Mouse (Mus musculus): ENCODE measurements at regions not wholly inside any gene's neighbourhood (a gene's known extent, or its start where the extent isn't known, plus 50 kb on each side); places are given as distances from the start of the nearest gene placed in this dataset.

DNA sequence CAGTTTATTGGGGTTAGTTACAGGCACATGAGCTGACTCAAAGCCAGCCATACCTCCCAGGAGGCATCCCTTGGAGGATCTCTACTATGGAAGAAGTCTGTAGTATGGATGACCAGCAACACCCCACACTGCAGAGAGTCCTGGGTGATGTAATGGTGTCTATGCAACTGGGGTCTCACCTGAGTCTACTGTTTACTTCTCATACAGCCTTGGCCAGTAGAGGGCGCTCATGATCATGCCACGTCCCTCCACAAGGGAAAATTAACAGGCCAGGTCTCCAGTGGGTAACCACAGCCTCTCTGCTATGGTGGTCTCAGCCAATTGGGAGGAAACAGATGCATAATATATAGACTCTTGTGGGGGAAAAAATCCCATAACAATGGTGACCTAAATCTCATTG is 111.7 kb downstream of the Cdh26 start:
- ATAC-seq = no peak

DNA sequence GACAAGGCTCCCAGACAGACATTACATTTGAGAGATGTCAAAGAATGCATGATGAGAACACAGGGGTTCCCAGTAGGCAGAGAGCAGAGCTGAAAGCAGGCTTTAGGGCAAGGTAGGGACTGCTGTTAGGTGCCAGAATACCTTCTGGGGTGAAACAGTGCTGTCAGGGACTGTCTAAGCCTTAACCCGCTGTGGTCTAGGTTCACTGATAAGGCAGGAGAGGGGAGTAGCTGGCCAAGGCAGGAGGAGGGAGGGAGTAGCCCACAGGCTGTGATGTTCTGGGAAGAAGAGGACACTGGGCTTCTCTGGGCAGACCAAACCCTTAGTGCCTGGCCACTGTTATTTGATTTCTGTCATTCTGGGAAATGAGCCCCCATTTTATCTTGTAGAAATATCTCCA is 114.1 kb downstream of the Cdh26 start:
- ATAC-seq = no peak

DNA sequence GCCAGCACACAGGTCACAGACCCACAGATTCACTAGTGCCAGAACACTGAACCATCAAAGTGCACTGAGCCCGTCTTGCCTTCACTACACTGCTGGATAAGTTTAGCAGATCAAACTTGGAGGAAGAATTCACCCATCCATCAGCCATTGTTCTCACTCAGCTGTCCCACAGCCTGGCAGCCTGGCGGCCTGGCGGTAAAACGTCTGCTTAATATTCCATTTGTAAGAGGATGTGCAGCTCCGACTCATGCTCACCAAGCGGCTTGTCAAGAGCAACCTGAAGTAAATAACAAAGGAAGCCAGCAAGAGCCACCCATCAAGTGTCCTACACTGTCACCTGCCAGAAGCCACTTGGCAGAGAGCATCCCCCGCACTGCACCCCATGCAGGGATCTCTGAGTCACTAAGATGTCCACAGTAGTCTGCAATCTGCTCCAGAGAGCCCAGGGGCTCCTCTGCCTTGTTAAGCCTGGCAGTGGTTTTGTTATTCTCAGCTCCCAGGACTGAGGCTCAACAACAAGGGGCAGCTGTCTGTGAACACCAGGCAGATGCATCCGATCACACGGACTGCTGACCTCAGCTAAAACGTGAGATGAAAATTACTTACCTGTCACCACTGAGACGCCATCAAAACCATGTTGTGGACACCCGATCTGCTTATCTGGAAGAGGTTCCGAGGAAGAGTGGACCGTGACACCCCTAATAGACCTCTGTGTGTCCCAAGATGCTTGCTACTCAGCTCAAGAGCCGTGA is 115.4 kb downstream of the Cdh26 start:
- no peak for ATAC-seq

DNA sequence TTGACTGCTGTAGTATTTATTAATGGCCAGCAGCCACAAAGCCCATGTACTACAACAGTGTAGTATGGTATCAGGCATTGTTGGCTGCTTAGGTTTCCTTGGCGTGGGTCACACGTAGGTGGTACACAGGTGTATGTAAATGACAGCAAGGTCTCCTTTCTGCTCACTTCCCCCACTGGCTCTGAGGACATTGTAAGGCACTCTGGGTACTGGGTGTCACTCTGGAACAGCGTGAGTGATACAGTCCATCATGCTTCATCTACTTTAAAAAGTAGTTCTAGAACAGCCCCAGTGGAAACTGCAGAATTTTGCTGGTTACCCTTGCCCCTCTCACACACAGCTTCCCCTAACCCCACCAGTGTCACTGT is 116.0 kb downstream of the Cdh26 start:
- no peak for ATAC-seq

DNA sequence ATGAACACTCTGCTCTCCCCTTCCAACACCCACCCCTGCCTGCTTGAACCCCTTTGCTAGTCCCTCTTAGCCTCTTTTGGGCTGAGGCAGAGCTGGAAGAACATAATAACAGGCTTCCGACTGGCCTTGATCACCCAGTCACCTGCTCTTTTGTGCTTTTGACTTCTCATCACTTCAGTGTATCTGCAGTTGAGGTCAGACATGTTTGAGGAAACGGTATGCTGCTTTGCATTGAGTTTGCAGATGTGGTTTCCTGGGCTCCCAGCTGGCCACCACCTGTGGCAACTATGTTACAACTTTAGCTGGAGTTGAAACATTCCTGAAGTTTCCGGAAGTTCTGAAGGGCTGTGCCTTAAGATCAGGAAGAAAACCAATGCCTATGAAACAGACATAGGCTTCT is 116.6 kb downstream of the Cdh26 start:
- no peak for ATAC-seq

DNA sequence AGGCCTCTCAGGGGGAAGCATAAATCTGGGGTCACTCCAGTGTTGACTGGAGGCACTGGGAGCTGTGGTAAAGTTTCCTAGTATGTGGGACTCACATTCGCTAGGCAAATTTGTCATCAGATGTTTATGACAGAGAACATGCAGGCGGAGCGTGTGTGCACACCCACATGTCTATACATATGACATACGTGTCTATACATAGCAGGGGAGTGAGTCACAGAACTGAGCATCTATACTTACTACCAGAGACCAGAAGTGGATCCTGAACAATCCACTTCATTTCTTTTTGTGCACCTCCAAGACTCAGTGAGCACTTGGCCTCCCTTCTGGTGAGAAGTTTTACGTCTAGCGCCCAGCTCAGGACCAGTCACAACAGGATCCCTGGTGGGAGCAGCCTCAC is 118.6 kb downstream of the Cdh26 start:
- ATAC-seq = no peak

DNA sequence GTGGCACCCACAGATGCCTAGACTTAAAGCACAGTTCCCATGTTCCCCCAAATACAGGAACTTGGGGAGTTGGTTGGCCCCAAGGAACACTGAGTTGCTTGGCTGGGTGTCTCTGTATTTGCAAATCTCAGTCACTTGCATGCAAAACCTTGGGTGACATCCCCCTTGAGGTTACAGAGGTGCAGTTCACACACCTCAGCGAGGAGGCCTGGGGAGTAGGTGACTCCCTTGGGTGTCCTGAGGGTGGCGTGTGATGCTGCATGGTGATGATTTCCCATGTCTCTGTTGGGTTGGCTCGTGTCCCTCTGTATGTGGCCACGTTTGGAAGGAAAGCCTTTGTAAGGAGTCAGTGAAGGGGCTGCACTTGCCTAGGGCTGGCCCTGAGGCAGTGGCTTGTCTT is 123.4 kb downstream of the Cdh26 start:
- no peak for ATAC-seq

DNA sequence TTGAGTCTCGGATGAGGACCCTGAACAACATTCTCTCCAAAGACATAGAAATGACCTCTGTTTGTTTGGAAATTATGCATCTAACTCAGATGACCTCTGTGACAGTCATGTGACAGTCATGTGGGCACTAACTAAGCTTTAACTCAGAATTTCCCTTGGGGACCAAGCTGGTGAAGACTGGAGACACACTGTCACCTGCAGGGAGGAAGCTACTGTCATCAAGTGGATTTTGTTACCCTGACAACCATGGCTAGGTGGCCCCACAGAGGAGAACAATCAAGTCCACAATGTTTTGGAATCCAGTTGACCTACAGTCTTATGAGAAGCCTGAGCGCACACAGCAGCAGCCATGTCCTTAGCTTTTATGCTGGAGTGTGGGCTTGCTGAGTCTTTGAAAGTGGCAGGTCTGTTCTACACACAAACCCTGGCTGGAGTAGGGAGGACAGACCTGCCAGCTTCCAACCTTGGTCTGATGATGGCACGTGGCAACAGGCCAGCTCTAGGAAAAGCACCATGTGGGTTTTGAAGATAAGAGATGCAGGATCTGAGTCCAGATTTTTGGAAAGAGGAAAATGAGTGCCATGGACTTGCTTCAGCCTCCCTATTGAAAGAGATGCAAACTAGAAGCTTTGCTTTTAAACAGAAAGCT is 125.5 kb downstream of the Cdh26 start:
- ATAC-seq = no peak

DNA sequence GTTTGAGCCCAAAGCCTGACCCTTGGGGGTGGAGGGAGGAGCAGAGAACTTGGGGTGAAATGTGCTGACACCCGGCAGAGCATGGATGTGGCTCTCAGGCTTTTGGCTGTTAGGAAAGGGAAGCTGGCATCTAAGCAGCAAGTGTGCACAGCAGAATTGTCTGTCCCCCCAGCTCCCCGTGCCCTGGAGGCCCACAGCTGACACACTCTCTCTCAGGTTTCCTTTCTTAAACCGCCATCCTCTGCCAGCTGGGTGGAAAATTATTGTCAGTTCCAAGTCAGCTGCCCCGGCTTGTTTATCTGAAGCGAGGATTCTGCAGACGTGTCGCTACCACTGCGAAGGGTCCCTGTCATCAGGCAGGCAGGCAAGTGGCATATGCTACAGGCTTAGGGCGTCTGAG is 127.6 kb downstream of the Cdh26 start:
- no peak for ATAC-seq

DNA sequence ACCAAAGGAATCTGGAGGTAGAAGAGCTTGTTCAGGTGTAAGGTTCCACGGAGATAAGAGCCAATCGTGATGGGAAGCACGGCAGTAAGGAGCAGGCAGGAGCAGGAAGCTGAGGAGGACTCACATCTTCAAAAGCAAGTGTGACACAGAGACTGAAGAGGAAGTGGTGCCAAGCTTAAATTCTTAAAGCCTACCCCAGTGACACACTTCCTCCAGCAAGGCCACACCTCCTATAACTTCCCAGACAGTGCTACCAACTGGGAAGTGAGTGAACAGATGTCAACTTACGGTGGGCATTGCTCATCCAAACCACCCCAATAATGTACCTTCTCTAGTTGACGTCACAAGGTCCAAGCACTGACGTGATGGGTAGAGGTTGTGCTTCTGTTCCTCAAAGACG is 133.0 kb downstream of the Cdh26 start:
- no peak for ATAC-seq

DNA sequence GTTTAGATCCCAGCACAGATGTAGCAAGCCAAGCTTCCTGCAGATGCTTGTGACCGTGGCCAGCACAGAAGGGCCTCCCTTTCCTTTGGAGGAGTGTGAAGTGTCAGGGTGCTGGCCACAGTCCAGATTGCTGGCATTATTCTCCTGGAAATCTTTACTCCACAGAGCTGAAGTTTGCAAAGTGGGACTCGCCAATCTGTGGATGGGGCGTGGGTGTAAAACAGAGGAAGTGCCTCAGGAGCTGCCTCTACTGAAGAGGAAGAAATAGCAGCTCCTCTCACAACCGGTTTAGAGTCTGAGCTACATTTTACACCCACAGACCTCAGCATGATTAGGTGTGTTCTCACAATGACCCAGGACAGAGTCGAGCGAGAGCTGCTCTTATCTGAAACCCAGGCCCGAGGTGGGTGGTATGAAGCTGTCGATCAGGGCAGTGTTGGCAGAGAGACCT is 135.1 kb downstream of the Cdh26 start:
- ATAC-seq = no peak

DNA sequence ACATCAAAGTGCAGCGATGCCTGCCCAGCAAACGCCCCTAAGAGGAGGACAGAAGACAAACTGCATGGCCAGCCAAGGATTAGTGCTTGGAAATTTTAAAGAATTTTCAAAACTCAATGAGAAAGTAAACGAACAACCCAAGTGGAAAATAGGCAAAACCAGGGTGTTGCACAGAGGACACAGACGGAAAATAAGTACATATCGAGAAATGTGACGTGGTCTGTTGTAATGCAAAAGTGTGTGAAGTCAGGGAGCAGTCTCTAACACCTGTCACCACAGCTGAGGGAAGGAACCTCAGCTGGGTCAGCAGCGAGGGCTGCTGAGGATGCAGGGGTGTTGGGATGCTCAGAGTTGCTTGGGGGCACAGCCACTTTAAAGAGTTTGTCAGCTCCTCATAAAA is 137.2 kb downstream of the Cdh26 start:
- no peak for ATAC-seq

DNA sequence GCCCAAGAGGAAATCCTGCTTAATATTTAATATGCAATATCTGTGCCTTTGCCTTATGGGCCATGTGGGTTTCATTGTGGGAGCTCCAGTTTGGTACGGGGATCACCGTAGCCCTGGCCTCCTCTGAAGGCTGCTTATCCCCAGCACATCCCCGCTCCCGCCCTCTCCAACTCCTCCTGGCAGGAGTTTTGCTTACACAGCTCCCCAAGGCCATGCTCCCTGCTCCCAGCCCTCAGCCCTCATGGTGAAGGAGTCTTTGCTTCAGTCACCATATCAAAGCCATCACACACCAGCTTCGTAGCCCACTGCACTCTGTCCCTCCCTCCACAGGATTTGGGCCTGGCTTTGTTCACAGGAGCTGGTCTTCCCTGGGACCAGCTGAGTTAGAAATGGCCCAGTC is 142.0 kb downstream of the Cdh26 start:
- no peak for ATAC-seq

DNA sequence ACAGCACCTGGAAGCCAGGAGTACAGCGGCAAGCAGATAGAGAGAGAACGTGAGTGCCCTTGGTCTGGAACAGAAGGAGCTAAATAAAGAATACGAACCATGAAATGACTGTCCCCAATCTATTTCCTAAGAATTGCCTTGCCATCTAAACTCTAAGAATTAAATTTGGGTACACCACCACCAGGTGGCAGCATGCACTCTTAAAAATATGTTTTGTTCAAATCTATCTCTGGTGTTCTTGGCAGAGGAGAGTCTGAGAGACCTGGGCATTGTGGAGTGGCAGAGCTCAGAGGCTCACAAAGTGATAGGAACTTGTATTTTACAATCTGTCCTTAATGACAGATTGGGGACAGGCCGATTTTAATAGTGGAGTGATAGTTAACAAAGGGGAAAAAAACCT is 144.5 kb downstream of the Cdh26 start:
- ATAC-seq = no peak

DNA sequence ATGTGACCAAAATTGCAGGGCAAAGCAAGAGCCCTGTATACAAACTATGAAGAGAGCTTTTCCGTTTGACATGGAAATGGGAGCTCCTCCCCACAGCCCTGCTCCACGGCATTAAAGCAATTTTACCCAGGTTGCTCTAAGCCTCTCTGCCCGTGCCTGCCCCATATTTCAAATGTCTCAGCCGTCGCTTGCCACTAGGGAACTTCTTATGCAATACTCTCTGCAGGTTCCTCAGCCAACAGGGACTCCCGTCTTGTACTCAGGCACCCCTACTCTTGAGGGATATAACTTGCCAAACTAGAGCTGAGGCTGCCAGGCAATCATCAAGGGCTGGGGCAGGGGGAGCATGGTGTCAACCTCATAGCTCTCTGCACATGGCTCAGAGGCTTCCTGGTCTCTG is 145.1 kb downstream of the Cdh26 start:
- no peak for ATAC-seq

DNA sequence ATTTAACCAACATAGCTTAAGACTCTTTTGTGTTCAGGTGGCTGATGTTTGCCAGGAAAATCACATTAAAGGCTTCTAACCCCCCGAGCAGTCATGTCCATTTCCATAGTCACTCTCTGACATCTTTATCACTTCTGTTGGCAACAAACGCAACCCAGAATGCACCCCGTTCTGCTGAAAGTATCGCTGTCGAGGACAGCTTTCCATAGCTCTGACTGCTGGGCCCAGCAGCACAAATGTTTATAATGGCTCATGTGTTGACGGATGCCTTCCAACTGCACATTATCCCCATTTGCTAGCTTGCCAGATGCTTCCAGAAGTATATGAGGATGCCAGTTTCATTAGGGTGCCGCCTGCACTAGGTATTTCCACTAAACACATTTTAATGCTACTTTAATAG is 145.7 kb downstream of the Cdh26 start:
- ATAC-seq = no peak

DNA sequence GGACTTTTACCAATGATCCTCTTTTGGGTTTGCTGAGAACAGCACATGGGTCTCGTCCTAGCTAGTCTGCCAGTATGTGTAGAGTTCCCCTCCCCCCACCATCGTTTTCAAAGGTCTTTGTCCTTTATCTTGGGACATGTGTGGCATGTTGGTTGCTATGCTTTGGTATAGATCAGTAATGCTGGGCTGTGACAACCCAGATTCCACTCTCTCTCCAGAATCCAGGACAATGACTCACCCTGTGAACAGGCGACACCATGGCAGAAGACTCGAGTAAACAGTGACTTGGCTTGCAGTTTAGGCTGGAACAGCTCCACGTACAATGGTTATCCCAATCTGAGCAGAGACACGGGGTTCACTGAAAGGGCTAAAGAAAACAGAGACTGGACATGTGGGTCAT is 149.2 kb downstream of the Cdh26 start:
- ATAC-seq = no peak

DNA sequence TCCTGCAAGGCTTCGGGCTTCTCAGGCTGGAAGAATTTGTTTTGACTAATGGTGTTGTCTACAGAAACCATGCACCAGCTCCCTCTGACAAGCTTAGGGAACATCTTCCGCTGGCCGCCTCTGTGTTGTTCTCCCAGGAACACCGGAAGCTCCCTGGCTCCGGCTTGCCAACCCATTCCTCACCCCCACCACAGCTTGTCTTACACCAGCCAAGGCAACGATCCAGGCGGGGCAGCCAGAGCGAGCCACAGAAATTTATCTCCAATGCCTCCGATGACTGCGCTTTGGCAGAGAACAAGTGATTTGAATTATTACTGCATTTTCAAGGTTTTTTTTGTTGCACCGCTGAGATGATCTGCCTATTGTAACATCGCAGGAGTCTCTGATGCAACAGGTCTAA is 151.0 kb downstream of the Cdh26 start:
- no peak for ATAC-seq

DNA sequence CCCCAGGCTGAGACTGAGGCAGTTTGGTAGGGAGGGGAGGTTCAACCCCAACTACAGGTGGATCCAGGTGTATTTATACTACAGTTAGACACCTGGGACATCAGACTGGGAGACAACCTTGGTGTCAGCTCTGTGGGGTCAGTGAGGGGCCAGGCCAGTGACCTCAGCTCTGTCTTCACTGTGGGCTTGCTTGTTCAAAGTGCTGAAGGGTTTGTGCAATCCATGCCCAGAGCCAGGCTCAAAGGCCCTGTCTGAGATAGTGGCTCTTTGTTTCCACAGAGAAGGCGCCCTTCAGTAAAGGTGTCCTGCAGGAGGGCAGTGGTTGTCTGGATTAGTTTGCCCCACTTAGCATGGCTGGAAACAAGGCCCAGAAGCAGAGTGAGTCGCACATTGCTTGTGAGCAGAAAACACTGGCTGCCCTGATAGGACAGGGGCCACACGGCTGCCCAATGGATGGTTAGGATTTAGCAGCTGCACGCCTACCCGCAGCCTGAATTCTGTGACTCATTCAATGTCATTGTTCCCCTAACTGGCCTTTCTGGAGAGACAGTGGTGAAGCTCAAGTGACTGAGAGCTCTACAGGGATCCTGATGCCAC is 154.7 kb downstream of the Cdh26 start:
- no peak for ATAC-seq

DNA sequence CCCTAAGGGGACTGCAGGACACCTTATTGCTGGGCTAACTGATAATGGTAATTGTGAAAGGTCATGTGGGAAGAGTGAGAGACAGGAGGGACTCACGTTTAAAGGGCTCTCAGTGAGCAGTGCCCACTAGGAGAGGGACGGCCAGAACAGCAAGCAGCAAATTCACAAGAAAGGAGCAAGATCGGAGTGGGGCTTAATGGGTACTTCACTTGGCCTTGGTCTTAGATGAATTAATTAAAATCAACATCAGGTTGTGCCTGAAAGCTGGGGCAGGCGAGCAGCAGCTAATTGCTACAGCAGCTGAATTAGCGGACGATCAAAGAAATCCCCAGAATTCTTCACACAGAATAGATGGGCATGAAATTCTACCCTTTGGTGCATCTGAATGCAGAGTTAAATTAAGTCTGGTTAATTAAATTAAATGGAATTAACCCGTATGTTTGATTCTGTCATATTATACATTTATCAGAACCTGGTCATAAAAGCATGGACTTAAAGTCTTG is 156.9 kb downstream of the Cdh26 start:
- ATAC-seq = no peak

DNA sequence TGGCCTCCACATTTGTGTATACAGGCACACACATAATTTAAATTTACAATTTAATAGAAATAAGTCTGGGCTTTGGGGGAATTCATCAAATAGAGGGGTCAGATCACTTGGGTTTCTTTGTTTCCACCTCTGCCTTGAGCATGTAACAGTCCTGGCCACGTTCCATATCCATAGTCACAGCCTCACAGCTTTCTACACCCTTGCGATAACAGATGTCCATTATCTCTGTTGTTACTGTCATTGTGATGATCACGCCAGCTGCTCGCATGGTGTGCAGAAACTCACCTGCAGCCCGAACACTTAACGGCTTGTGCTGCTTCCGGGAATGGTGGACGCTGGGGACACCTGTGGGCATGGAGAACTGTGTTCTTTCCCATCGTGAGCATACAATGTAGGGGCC is 163.4 kb downstream of the Cdh26 start:
- ATAC-seq = no peak

DNA sequence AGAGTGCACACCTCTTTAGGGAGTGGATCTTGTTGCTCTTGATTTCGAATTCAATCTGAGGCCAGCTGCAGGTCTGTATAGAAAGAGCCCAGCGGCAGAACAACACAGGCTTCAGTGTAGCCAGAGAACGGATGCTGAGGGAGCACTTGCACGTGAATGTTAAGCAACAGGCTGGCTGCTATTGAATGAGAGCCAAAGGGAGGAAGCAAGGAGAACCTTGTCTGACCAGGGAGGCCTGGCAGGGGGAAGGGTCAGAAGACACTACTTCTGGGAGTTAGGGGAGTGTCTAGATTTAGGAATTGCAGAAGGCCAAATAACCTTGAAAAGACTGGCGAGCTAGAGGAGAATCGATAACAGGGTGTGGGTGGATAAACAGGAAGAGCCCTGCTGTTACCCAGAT is 163.8 kb downstream of the Cdh26 start:
- no peak for ATAC-seq

DNA sequence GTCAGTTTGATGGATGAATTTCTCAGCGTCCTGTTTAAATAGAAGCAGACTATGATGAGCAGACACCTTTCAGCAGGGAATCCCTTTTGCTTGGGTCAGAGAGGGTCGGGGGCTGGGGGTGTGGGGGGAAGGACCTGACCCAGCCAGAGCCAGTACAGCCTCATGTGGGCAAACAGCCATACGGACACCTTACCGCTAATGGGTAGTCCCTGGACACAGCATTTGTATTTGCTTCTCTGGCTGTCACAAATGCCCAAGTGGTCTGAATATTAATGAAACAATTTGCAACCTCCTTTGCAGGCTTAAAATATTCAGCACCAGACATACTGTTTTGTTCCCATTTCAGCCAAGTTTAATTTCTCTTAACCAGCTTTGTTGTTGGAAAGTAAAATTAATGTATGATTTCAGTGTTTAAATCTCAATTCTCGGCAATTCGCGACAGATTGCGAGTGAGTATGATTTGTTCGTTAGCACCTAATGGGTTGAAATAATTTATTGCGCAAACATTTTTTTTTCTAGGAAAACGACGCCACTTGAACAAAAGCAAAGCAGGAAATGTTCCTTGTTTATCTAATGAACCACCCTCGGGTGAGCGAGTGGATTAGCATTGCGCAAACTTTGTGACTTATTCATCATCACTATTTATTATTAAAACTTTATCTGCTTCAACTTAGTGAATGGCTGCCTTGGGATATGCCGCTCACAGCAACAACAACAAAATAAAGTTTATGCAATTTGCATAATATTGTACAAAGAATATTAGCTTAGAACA is 166.2 kb downstream of the Cdh26 start:
- no peak for ATAC-seq

DNA sequence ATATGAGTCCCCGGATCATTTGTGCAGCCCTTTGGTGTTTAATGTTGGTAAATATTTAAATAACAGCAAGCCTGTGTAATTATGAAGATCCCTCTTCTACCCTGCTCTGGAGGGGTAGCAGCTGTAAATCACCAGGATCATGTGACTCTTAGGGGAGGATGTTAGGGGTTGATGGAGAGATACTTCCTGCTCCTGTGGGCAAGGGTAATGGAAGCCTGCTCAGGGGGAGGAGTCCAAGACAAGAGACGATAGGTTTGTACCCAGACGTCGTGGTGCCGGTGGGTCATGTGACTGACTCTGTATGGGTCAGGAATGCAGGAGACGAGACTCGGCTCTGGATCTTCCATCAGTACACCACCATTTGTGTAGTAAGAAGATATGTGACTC is 166.7 kb downstream of the Cdh26 start:
- ATAC-seq = no peak

Measured in activated CD4-positive, CD25-positive, alpha-beta regulatory T cell, adult 4 months (primary cell).